8 mouse cellular contexts compared by ENCODE assay signal in the genomic region with DNA sequence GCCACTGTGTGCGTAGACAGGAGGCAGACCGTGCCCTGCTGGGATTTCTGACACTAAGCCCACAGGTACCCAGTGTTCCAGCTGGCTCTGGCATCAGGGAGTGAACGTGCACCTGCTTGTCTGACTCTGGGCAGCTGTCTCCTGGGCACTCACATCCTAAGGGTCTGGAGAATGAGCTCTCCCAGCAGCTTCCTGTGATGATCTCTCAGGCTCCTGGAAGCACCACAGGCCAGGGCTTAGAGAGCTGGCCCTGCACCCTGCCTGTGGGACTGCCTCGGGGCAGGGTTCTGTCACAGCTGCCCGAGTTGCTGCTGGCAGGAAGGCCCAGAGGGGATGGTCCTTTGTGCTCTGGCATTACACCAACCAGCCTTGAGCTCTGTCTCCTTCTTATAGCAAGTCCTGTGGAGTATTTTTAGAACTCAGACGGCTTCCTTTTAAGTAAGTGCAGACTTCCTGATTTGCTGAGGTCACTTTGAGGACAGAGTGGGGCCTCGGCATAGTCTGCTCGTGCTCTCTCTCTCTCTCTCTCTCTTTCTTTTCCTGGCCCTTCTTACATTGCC. TPM values are rescaled to one million over a fixed set of nuclear protein-coding genes. Genes with fewer than 3 reads are reported as not detected.
A peak's percentile ranks its signal among the peaks of the same experiment; 100 is the strongest.
DNase-seq lines count a peak whose midpoint lies in the region; ATAC-seq and TF ChIP-seq lines count a peak whose summit lies in the region.

No protein-coding gene starts in this region.

- H3K27me3 ChIP-seq in lung, embryonic 16.5 days (ENCODE audit: control insufficient read depth, insufficient read depth, low read depth, low read length) = no peaks in the 10 kb centered on the region
- H3K27me3 ChIP-seq in small intestine, adult 2 months (ENCODE audit: control insufficient read depth, insufficient read depth, low read length) = no peaks in the 10 kb centered on the region

- 21% methylated on average over 8 of the region's 8 CpGs for WGBS in lung, embryonic 16.5 days
- 11% methylated on average over 8 of the region's 8 CpGs for WGBS in small intestine, adult 2 months

- no peak overlapping the region for H3K9ac ChIP-seq in lung, embryonic 16.5 days (ENCODE audit: low read length)

- DNase-seq in left cerebral cortex, postnatal 25 days (ENCODE audit: low spot score in 2 of 2) = peak; percentile 34 to 64
- DNase-seq in left cerebral cortex, postnatal 4 days = no peak
- peak; percentile 77 for DNase-seq in brain, adult 2 months (ENCODE audit: low read depth, low spot score)
- peak; percentile 82 for DNase-seq in heart, adult 8-10 months (ENCODE audit: low spot score)
- DNase-seq in kidney, adult 8-10 months = peak; percentile 61 to 72
- DNase-seq in right cerebral cortex, postnatal 14 days = no peak

- no peak for TF ChIP-seq POLR2A in small intestine, adult 2 months (IDR thresholded peaks at IDR 0.05; ENCODE audit: low read depth, low read length)

- no peaks in the 10 kb centered on the region for H3K36me3 ChIP-seq in lung, embryonic 16.5 days (ENCODE audit: control insufficient read depth, insufficient read depth, low read length)
- H3K36me3 ChIP-seq in small intestine, adult 2 months (ENCODE audit: control insufficient read depth, insufficient read depth, low read length) = peaks cover 16% of the 10 kb centered on the region; the same call in 1 of the 2 replicates

- no peak for TF ChIP-seq CTCF in small intestine, adult 2 months (IDR thresholded peaks at IDR 0.05; ENCODE audit: extremely low read depth, insufficient read length, insufficient replicate concordance, low read depth, low read length)

- H3K4me1 ChIP-seq in lung, embryonic 16.5 days (replicated peaks; ENCODE audit: control insufficient read depth, insufficient read depth, low read length) = peaks cover 16% of the 10 kb centered on the region
- peaks cover 20% of the 10 kb centered on the region for H3K4me1 ChIP-seq in small intestine, adult 2 months (ENCODE audit: control insufficient read depth, insufficient read depth, insufficient read length, low read length)

- H3K27ac ChIP-seq in lung, embryonic 16.5 days (ENCODE audit: low read length) = peak overlapping the region; percentile 34
- peak overlapping the region; percentile 36 for H3K27ac ChIP-seq in small intestine, adult 2 months (ENCODE audit: insufficient read depth, low read depth, low read length)

- peak; percentile 90 for ATAC-seq in lung, embryonic 16.5 days (ENCODE audit: low read depth)

- H3K9me3 ChIP-seq in lung, embryonic 16.5 days (ENCODE audit: control insufficient read depth, low read length) = no peaks in the 10 kb centered on the region

- no peak overlapping the region for H3K4me3 ChIP-seq in lung, embryonic 16.5 days (ENCODE audit: low read length)
- no peak overlapping the region for H3K4me3 ChIP-seq in small intestine, adult 2 months (ENCODE audit: low read depth, low read length)

- intact Hi-C loops in left cerebral cortex, postnatal 25 days (cut with DNase I) = no loop called here
- intact Hi-C loops in left cerebral cortex, postnatal 4 days (cut with DNase I) = no loop called here

- no peak overlapping the region for H3K4me2 ChIP-seq in lung, embryonic 16.5 days (ENCODE audit: low read depth, low read length)

RNA-seq across cellular contexts. Expression of a gene that starts 23.2 kb away (rescaled TPM):
- 100 to 1,000 TPM; 120 to 127 TPM for total RNA-seq in left cerebral cortex, postnatal 25 days (2021)
- total RNA-seq in left cerebral cortex, postnatal 4 days (2021) = 100 to 1,000 TPM; 124 to 127 TPM
- total RNA-seq in heart, adult 8-10 months (2022) = 10 to 100 TPM; 44.2 to 51.4 (median 46.2) TPM
- 74.1 and 80.5 TPM in 2 replicates for polyA plus RNA-seq in lung, embryonic 16.5 days (2015; fragmentation: Nextera tagmentation; extraction: Ambion mirVana)
- 17.3 and 29.8 TPM in 2 replicates for polyA plus RNA-seq in small intestine, adult 2 months (2012; rRNA removed)

Comparison
In these comparisons a context has a peak if more than half of its experiments do, and no peak if none do; other contexts are left out.
1. DNase-seq: peak in left cerebral cortex, postnatal 25 days (2 of 2), brain, adult 2 months (single experiment), heart, adult 8-10 months (single experiment) and kidney, adult 8-10 months (2 of 2); none in left cerebral cortex, postnatal 4 days (single experiment) and right cerebral cortex, postnatal 14 days (single experiment).